Mouse (Mus musculus) midbrain, postnatal 0 days (tissue): ENCODE measurements around the gene Ripor3. TPM values are rescaled to one million over a fixed set of nuclear protein-coding genes. Genes with fewer than 3 reads are reported as not detected.

Source experiments
- ATAC-seq: fragments of 200-750 bp; cut with Nextera tagmentation; 2 replicates; pipeline ENCODE4 v1.8.0; 2017; ENCODE audit warnings: moderate number of reproducible peaks, mild to moderate bottlenecking, moderate TSS enrichment, moderate library complexity; ENCODE audit not compliant: low FRiP score
- DNase-seq: peaks from one replicate; pipeline ENCODE4 v3.0.0-alpha.2; 2015; ENCODE audit warnings: low spot score
- H3K27ac ChIP-seq: fragments of 300-500 bp; sonication (generic); 2 replicates; pipeline ENCODE4 v1.5.1; 2014; ENCODE audit warnings: low read depth, mild to moderate bottlenecking, low read length, mixed read lengths
- H3K27me3 ChIP-seq: fragments of 300-500 bp; sonication (generic); 2 replicates; pipeline ENCODE4 v1.6.1; 2014; ENCODE audit warnings: low read length, control low read depth, mixed read lengths; ENCODE audit not compliant: insufficient read depth
- H3K36me3 ChIP-seq: fragments of 300-500 bp; sonication (generic); 2 replicates; pipeline ENCODE4 v1.6.1; 2014; ENCODE audit warnings: low read length, control low read depth, mixed read lengths; ENCODE audit not compliant: insufficient read depth
- H3K4me1 ChIP-seq: fragments of 300-500 bp; sonication (generic); 2 replicates; pipeline ENCODE4 v1.6.1; 2014; ENCODE audit warnings: mild to moderate bottlenecking, control low read depth, antibody characterized with exemption, low read length, mixed read lengths; ENCODE audit not compliant: insufficient read depth
- H3K4me2 ChIP-seq: fragments of 300-500 bp; sonication (generic); 2 replicates; pipeline ENCODE4 v1.6.1; 2014; ENCODE audit warnings: low read depth, mild to moderate bottlenecking, low read length, mixed read lengths; ENCODE audit not compliant: poor library complexity, severe bottlenecking
- H3K4me3 ChIP-seq: fragments of 300-500 bp; sonication (generic); 2 replicates; pipeline ENCODE4 v1.5.1; 2014; ENCODE audit warnings: low read depth, mild to moderate bottlenecking, low read length, moderate library complexity
- H3K9ac ChIP-seq: fragments of 300-500 bp; sonication (generic); replicated peaks from 2 replicates; pipeline ENCODE4 v1.6.1; 2014; ENCODE audit warnings: mild to moderate bottlenecking, low read length, moderate library complexity, mixed read lengths; ENCODE audit not compliant: poor library complexity, severe bottlenecking
- H3K9me3 ChIP-seq: fragments of 300-500 bp; sonication (generic); 2 replicates; pipeline ENCODE4 v1.6.1; 2016; ENCODE audit warnings: low read length, control low read depth
- CTCF ChIP-seq: IDR thresholded peaks from 2 replicates; pipeline ENCODE4 v1.5.1; 2016; ENCODE audit warnings: antibody characterized with exemption, mild to moderate bottlenecking
- WGBS: fragments of 180-500 bp; shearing (Covaris S2); extraction: QIAGEN DNeasy Blood & Tissue Kit; methylation state at CpG from one replicate; pipeline ENCODE4 v1.1.7; 2014; 5-methylcytosine and 5-hydroxymethylcytosine counted together
- polyA plus RNA-seq: library from polyadenylated mRNA; unstranded; fragments of >200 nt; fragmentation: Nextera tagmentation; extraction: Ambion mirVana; gene quantifications from 2 replicates; pipeline ENCODE4 v1.2.1, GENCODE M21; 2015
- total RNA-seq: library from RNA; depleted of rRNA; stranded (reverse); fragments of >200 nt; gene quantifications from 2 replicates; pipeline ENCODE4 v1.2.3, GENCODE M21; 2014

The Ripor3 gene
- total and polyA plus RNA-seq, 2 experiments from 2014 or later = 0.28 to 0.99 TPM

- 49% methylated on average over 3 of the region's 3 CpGs for WGBS
- DNase-seq (no peak), ATAC-seq (no peak)
- H3K4me1 ChIP-seq = no peaks in the 10 kb centered on the region
- no peak overlapping the region for H3K4me3 ChIP-seq
- no peak overlapping the region for H3K27ac ChIP-seq
- no peak overlapping the region for H3K4me2 ChIP-seq
- no peaks in the 10 kb centered on the region for H3K9me3 ChIP-seq
- H3K27me3 ChIP-seq = no peaks in the 10 kb centered on the region
- no peak for TF ChIP-seq CTCF
- H3K36me3 ChIP-seq = no peaks in the 10 kb centered on the region
- no peak overlapping the region for H3K9ac ChIP-seq
Measured at GRCm38 (mm10) chr2:168026467-168026866, 16.0 kb upstream of the Ripor3 start.

- DNase-seq (no peak), ATAC-seq (no peak)
- Histone ChIP-seq H3K9me3 (no peaks in the 10 kb centered on the region), H3K27ac (no peak overlapping the region), H3K4me1 (no peaks in the 10 kb centered on the region), H3K36me3 (no peaks in the 10 kb centered on the region), H3K9ac (no peak overlapping the region), H3K4me2 (no peak overlapping the region), H3K4me3 (no peak overlapping the region), H3K27me3 (no peaks in the 10 kb centered on the region)
- 91% methylated on average over 8 of the region's 8 CpGs for WGBS
- peak; percentile 52 for TF ChIP-seq CTCF
Measured at GRCm38 (mm10) chr2:168025882-168026281, 15.5 kb upstream of the Ripor3 start.

GRCm38 (mm10) chr2:168025174-168025573, 14.8 kb upstream of the Ripor3 start:
- 60% methylated on average over 12 of the region's 12 CpGs for WGBS
- Histone ChIP-seq H3K27me3 (no peaks in the 10 kb centered on the region), H3K4me2 (no peak overlapping the region), H3K36me3 (no peaks in the 10 kb centered on the region), H3K4me1 (no peaks in the 10 kb centered on the region), H3K4me3 (no peak overlapping the region), H3K27ac (no peak overlapping the region), H3K9me3 (no peaks in the 10 kb centered on the region), H3K9ac (no peak overlapping the region)
- DNase-seq (peak; percentile 38), ATAC-seq (no peak)
- TF ChIP-seq CTCF = no peak

GRCm38 (mm10) chr2:168023763-168024402, 13.5 kb upstream of the Ripor3 start:
- DNase-seq (no peak), ATAC-seq (no peak)
- Histone ChIP-seq H3K9me3 (no peaks in the 10 kb centered on the region), H3K4me2 (no peak overlapping the region), H3K9ac (no peak overlapping the region), H3K36me3 (no peaks in the 10 kb centered on the region), H3K4me1 (no peaks in the 10 kb centered on the region), H3K4me3 (no peak overlapping the region), H3K27me3 (no peaks in the 10 kb centered on the region), H3K27ac (no peak overlapping the region)
- no peak for TF ChIP-seq CTCF
- 62% methylated on average over 3 of the region's 3 CpGs for WGBS

- WGBS = 63% methylated on average over 9 of the region's 9 CpGs
- peak; percentile 66 for DNase-seq
- ATAC-seq = 0 out of 2 replicates have a peak, but pooled peaks have one; percentile 13
- Histone ChIP-seq H3K27me3 (no peaks in the 10 kb centered on the region), H3K4me3 (no peak overlapping the region), H3K9me3 (no peaks in the 10 kb centered on the region), H3K4me1 (no peaks in the 10 kb centered on the region), H3K36me3 (no peaks in the 10 kb centered on the region), H3K27ac (no peak overlapping the region), H3K9ac (no peak overlapping the region), H3K4me2 (no peak overlapping the region)
- no peak for TF ChIP-seq CTCF
Measured at GRCm38 (mm10) chr2:168019201-168019715, 8.8 kb upstream of the Ripor3 start.

- WGBS = 13% methylated on average over 5 of the region's 5 CpGs
- peak; percentile 87 for TF ChIP-seq CTCF
- H3K9ac ChIP-seq = no peak overlapping the region
- H3K27ac ChIP-seq = no peak overlapping the region
- no peaks in the 10 kb centered on the region for H3K36me3 ChIP-seq
- no peaks in the 10 kb centered on the region for H3K4me1 ChIP-seq
- no peaks in the 10 kb centered on the region for H3K9me3 ChIP-seq
- no peaks in the 10 kb centered on the region for H3K27me3 ChIP-seq
- peak; percentile 68 for DNase-seq
- H3K4me2 ChIP-seq = no peak overlapping the region
- H3K4me3 ChIP-seq = no peak overlapping the region
- ATAC-seq = no peak
Measured at GRCm38 (mm10) chr2:168016951-168017391, 6.6 kb upstream of the Ripor3 start.
